Mouse (Mus musculus) monocyte, adult 5-6 weeks (primary cell): ENCODE results near the gene Sparc. TPM values are rescaled to one million over a fixed set of nuclear protein-coding genes. Genes with fewer than 3 reads are reported as not detected.

Experiments
- ATAC-seq: fragments of 153-309, 156-312 bp; replicated peaks from 2 replicates; pipeline ENCODE4 v1.8.0; 2017; ENCODE audit warnings: mild to moderate bottlenecking; ENCODE audit not compliant: low TSS enrichment, insufficient number of reproducible peaks, severe bottlenecking, poor library complexity, low FRiP score
- total RNA-seq: library from RNA; stranded (forward); fragments of 200-1000, 200-491, 200-594 nt; gene quantifications from 3 replicates; pipeline ENCODE4 v1.2.3, GENCODE M21; 2017

Gene Sparc
- not detected in 3 replicates for total RNA-seq

DNA sequence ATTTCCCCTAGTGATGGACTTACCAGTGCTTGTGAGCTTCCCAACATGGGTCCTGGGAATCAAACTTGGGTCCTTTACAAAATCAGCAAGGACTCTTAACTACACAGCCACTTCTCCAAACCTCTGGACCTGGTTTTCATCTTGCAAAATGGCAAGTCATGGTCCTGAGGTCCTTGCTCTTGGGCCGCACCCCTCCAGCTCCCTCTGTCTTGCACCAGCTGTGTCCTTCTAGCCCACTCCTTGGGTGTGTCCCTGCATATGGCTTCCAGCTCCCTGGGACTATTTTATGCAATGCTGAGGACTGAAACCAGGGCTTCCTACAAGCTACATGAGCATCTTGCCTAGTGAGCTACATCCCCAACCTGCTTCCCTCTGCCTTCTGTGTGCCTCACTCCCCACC, at the start of gene Sparc:
TSS of gene Sparc (minus strand) at position 206 of the 400 bp plus-strand sequence.
- ATAC-seq: no peak

DNA sequence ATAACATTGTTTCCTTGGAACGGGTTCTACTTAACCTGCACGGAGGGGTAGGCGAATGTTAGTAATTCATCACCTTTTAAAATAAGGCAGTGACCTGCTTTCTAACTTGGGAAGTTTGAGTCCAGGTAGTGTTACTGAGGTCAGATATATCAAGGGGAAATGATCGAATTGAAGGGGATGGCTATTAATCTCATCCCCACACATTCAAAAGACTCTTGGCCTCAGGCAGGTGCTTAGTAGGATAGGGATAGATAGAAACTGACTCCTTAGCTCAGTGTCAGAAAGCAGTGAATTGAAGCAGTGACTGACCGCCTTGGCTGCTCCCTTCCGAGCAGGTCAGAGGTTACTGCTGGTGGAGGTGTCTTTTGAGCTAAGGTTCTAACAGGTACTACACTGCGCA, 48.5 kb upstream of the Sparc start:
- ATAC-seq: no peak

DNA sequence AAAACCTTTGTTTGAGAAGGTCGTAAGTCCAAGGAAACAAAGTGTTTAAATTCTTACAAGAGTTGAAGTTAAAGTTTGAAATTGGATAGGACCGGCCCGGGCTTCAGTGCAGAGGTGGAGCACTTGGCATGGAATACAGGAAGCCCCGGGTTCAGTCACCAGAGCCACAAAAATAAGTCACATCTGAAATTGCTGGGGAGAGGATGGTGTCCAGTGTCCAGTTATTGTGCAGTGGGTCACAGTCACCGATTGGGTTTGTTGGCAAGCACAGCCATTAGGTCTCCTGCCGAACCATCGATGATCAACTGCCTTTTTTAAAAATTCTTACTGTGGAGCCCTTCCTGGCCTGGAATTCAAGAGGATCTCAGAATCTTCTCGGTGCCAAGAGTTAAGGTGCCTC, 47.8 kb upstream of the Sparc start:
- no peak for ATAC-seq

DNA sequence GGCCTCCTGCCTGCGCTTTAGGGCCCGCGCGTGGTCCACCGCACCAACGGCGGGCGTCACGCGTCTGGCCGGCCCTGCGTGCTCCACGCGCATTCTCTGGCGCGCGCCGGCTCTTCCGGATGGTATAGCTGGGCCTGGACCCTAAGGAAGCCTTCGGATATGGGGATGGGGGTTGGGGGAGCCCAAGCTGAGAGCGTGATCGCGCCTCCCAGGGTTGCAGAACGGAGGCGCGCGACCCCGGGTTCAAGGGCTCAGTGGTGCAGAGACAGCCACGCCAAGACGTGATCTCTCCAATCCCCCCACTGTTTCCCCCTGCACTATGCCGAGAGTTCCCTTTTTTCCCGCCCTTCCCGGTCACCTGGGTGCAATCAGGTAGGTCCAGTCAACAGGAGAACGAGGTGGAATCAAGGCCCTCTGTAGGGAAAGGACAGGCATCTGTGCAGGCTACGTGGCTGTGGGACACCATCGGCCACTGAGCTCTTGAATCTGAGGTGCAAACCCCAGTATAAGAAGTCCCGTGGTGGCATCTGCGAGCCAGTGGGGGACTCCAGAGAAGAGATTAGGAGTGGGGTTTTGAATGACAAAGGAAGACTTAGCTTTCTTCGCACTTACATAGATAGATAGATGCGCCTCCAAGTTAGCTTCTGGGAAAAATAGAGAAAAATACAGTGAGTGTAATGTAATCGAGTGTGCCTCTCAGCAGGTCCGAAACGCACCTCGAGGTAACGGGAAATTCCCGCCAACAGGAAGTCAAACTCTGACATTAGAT, 47.1 kb upstream of the Sparc start:
- no peak for ATAC-seq

DNA sequence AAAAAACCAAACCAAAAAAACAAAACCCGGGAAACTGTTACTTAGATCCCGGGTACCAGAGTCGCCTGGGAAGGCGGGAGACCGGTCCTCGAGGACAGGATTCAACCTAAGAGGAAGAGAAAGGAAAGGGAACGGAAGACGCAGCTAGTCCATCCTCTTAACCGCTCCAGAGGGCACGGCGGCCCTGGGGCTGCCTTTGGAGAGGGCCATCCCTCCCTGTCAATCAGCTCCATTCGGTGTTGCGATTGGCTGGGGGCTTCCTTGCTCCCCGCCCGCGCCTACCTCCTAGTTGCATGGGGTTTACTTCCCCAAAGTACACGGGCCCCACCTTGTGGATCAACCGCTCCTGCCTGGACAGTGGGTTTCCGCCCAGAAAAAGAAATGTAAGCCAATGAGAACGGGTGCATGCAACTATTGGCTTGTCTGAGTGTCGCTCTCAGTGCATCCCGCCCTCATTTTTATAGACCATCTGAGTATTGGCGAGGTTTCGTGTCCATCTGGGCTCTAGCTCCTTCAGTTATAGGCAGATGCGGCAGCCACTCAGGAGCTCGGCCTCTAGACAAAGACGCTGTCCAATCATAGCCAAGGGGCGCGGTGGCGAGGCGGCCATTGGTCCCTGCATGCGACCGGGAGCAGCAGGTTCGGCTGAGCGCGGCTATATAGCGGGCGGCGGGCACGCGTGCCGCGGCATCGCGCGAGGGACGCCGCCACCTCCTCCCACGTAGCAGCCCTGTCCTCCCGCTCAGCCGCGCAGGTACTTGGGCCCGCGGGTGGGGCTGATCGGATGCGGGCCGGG, 46.3 kb upstream of the Sparc start, which contains the start of gene G3bp1:
TSS of gene G3bp1 (plus strand) at position 638 of the 796 bp plus-strand sequence.
- ATAC-seq: peak; percentile 94

DNA sequence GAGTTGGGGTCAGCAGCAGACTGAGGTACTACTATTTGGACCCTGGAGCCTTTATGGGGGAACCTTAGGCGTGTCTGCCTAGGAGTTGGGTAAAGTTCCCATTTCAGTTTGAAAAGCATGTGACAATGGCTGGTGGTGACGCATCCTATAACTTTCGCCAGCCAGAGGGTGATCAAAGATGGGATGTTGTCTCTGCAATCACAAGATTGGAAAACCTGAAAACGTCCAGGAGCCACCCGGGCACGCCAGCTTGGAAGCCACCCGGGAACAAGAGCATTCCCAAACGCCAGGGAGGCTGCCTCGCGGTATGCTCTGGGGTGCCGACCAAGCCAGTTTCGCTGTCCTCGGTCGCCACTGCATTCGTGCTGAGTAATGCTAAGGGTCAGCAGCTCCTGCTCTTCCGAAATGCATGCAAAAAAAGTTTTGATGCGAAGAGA, 45.6 kb upstream of the Sparc start:
- ATAC-seq: 0 out of 2 replicates have a peak, but pooled peaks have one; percentile 9

DNA sequence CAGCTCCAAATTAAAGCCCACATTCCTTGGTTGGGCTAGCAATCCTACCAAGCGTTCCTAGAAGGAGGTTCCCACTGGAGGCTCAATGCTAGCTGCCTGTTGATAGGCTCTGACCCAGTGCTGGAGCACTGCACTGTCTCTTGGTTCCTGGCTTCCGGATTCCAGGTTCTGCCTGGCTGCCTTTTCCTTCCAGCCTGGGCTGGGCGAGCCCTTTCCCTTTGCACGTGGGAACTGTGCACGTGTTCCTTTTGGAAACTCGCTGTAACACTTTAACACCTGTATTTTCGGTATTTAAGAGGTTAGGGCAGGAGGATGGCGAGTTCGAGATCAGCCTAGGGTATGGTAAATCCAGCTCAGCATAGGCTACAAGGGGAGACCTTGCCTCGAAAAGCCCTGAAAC, 45.0 kb upstream of the Sparc start:
- ATAC-seq: no peak

DNA sequence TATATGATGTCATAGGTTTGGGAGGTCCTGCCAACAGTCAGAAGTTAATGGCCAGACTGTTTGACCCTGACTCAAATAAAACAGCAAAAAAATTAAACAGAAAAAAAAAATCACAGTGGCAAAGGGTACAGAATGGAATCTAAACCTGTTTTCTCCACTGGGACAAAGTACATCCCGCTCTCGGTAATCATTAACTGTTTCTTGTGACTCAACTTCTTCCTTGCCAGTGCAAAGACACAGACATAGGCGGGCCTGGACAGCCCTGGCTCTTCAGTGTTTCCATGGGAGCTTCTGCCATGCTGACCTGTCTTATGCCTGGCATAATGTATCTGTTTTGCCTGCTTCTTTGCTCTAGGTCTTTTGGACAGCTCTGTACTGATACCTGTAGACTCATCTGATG, 42.2 kb upstream of the Sparc start:
- ATAC-seq: no peak

DNA sequence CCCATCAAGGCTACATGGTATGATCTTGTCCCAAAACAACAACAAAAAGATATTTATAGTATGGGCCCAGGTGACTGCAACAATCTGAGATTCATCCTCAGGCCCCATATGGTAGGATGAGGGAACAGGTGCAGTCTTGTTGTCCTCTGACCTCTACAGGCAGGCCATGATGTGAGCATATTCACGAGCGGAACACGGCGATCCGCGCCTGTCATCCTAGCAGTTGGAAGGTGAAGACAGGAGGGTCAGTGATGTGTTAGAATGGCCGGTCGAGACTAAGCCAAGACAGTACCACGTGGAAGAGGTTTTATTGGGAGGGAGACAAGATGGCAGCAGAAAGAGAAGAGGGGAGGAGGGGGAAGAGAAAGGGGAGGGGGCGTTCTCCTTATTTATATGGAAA, 41.7 kb upstream of the Sparc start:
- no peak for ATAC-seq

DNA sequence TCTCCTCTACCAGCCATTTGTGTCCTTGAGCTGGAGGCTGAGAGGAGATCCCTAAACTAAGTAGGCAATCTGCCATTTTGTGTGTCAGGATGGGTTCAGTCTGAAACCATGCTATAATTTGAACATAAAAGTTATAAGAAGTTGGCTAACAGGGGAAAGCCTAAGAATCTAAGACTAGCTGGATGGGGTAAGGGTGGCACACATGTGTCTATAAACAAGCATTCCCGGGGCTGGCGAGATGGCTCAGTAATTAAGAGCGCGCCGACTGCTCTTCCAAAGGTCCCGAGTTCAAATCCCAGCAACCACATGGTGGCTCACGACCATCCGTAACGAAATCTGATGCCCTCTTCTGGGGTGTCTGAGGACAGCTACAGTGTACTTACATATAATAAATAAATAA, 39.2 kb upstream of the Sparc start:
- ATAC-seq: no peak

DNA sequence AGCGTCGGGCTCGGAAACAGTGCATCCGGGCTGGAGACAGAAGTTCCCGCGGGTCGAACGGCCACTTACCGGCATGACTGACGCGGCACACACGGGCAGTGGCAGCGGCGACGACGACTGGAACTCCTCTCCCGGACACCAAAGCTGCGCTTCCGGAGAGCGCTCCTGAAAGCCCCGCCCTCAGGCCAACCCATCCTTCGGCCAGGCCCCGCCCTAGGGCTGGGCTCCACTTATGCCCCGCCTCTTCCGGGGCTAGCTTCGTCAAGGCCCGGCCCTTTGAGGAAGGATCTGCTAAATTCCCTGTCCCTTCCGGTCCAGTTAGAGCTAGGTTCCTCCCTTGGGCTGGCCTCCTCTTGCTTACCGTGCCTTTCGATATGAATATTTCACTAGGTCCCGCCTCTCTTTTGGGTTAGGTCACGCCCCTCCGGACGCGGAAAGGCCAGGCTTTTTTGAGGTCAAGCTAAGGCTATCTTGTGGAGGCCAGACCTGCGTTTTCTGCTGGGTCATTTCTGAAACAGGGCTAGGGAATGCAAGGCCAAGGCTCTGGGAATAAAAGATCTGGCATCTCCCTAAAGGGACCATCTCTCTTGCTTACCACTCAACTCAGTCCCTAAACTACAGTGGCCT, 38.1 kb upstream of the Sparc start, which contains the start of gene Atox1:
TSS of gene Atox1 (minus strand) at position 221 of the 627 bp plus-strand sequence.
- ATAC-seq: peak; percentile 93

DNA sequence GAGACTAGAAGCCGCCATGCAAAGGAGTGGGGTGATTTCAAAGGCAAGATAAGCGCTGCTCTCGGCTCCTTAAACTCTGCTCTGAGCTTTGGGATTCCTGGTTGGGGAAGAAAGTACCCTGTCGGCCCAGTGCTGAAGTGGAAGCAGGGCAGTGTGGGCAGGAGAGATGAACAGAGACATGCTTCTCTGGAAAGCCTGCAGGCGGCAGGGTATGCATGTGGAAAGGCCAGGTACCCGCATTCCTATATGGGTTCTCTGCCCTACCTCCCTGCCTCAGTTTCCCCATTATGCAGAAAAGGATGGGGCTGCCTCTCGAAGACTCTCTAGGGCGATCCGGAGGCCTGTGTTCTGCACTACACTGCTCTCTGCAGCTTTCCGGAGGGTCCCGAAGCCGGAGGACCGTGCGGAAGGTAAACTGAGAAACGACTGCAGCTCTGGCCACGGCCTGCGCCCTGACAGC, 37.6 kb upstream of the Sparc start:
- ATAC-seq: no peak

DNA sequence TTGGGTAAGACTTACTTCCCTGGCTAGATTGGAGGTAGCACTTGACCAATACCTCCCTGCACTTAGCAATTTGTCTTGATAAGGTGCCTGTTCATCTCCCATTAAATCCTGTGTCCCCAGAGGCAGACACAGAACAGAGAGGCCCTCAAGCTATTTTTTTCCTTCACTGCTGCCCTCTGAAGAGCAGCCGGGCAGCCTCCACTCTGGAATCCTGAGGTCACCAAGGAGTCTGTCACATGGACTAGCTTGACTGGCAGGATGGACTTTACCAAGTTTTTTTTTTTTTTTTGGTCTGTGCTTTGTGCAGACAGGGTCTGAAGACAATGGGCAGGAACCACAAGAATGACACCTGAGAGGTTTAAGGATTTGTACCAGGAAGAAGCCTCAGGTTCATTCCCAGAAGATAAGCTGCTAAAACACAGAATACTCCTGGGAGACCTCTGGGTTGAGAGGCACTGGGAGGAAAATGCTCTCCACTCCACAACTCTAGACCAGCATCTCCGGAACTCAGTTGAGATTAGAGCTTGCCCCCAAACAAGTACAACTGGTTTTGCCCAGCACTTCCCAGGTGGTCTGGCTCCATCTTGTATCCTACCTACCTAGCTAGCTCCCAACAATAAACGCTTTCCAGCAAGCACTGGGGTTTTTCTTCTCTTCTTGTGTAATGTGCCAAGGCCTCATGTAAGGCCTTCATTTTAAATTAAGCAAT, 37.0 kb upstream of the Sparc start:
- ATAC-seq: no peak

DNA sequence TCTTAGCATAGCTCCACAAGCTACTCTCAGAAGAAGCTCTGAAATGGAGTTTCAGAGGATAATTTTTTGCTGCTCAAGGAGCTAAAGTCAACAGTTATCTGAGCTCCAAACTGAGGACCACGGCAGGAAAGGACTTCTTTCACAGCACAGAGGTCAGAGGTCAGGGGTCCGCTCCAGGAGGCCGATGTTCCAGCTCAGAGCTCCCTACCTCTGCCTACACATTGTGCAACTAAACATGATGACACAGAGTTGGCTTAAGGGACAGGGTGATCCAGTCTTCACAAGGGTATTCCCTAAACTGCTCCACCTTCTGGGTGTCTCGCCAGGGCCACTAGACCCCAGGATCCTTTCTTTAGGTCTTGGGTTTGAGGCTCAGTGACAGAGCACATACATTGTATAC, 35.5 kb upstream of the Sparc start:
- no peak for ATAC-seq

DNA sequence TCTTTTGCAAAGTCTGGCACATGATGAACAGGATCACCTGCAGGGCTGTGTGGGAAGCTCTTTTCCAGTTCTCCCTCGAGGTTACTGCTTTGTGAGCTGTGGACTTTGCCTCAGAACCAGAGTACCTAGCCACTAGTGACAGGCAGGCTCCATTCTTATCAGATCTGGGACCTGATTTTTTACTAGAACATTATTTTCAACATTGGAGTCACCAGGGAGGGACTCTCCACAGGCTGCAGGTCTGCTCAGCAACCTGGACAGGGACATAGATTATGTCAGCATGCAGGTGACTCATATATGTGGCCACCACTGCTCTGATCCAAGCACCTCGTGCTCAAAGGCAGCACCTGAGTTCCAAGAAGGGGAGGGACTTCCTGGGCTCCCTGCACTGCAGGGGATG, 32.2 kb upstream of the Sparc start:
- no peak for ATAC-seq

DNA sequence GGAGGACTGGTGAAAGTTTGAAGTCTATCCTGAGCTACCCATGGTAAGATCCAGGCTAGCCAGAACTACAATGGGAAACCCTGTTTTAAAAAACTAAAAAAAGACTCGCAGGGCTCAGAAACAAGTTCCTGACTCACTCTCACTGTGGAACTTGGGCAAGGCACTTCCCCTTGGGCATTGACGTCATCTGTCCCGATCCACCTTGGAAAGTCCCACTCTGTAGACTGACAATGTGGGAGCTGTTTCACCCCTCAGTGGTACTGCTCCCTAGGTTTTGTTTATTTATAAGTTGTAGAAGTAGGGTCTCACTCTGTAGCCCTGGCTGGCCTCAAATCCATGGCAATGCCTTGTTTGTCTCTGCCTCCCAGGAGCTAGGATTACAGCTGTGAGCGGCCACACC, 30.7 kb upstream of the Sparc start:
- ATAC-seq: peak; percentile 41

DNA sequence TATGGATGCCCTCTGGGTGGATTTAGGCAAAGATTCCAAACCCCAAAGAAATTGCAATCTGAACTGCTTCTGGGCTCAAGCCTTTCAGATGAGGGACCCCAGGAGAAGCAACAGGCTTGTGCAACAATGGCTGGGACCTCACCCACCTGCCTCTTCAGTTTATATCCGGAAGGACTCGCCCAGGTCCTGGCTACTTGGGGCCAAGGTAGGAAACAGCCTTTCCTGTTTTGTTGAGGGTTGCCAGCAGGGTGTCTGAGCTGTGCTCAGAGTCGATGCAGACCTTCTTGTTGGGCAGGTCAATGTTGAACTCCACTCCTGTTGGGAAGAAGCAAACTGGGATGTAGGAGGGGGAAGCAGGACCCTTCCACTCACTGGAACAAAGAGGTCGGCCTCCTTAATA, 27.3 kb upstream of the Sparc start:
- no peak for ATAC-seq

DNA sequence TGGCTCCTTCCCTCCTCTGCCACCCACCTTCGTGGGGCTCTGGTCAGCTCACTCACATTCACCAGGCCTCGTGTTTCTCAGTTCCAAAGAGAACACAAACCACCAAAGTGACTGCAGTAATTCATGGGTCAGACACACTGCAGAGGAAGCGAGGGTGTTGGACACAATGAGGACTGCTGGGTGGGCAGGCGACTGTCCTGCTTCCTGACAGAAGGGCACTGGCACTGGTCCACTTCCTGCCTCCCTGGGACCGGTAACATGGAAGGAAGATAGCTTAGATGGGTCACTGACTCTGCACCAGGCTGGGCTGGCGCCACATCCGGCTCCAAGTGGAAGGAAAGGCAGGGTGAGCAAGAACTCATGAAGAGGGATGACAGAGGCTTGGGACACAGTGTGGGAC, 26.5 kb upstream of the Sparc start:
- no peak for ATAC-seq

DNA sequence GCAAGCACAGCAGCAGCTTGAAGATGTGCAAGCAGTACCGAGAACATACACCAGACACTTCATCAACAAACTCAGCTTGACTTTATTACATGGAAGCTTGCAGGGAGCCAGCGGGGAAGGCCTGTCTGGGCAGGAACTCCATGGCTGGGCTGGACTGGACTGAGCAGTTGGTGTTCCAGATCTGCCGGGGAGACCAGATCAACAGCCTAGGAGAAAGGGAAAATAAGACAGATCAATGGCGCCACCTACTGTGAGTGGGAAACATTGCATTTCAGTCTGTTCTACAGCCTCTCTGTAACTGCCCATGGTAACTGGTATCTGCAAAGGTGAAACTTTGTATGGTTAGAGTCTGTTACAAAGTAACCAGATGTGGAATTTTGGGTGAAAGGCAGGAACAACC, 23.6 kb upstream of the Sparc start:
- peak; percentile 45 for ATAC-seq
